Mouse (Mus musculus) MEL-GATA-1-ER (cell line): ENCODE results near the gene Epha1.

Experiments
- DNase-seq: peaks from one replicate; pipeline ENCODE4 v3.0.0-alpha.2; 2012; ENCODE audit warnings: low read depth; ENCODE audit errors: extremely low read depth

Gene Epha1

GRCm38 (mm10) chr6:42372816-42373547 lies at the start of gene Epha1:
Gene Epha1, minus strand, starts transcription at chr6:42373268.
- no peak for DNase-seq

DNA sequence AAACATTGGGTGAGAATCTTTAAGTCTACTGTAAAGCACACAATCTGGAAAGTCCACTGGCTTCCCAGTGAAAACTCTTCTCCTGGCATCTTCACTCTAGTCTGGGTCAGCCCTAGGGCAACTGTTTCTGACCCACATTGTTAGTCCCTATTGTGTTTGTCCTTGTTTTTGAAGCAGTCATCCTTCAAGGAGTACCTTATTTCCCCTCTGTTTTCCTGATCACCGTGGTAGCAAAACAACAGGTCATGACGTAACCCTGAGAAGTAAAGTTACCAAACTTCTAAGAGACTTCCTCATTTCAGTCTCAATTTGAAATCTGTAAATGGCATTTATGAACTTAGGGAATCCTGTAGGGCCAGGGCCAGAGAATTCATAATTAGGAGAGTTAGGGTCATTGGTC lies 48.4 kb upstream of the Epha1 start:
- no peak for DNase-seq

GRCm38 (mm10) chr6:42419443-42419842 lies 46.4 kb upstream of the Epha1 start:
- no peak for DNase-seq

- no peak for DNase-seq
Observed at GRCm38 (mm10) chr6:42405134-42405533, 32.1 kb upstream of the Epha1 start, which contains the start of gene Tas2r135. Gene Tas2r135, plus strand, starts transcription at chr6:42405434.

DNA sequence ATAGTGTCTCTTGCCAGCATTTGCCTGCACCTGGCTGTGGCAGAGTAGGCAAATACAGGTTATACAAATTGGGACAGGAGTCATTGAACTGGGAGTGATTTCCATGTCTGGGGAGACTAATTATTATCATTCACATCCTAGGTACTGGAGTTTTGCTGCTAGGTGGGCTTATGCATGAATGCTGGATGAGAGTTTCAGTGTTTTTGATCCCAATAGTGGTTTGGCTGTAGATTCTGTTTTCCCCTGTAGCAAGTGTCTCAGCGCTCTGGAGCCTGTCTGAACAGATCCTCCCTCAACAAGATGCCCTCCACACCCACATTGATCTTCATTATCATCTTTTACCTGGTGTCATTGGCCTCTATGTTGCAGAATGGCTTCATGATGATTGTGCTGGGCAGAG lies 26.9 kb upstream of the Epha1 start, which contains the start of gene Tas2r143:
Tas2r143 (plus strand) TSS at position 301 of the 400 bp plus-strand sequence.
- no peak for DNase-seq

DNA sequence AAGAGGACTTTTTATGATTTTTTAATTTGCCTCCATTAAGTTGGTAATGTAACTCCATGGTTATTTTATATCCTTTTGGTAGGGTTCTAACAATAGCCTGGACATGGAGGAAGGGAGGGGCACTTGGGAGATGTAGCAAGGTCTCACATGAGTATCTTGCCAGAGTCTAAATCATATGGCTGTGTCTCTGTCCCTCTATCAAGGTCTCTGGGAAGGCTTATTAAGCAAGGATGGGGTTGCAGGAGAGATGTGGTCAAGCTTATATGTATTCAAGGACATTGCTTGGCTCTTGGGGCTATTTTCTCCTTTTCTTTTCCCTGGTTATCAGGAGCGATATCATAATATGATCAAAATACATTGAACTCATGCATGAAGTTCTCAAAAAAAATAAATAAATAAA lies 25.9 kb upstream of the Epha1 start:
- no peak for DNase-seq

DNA sequence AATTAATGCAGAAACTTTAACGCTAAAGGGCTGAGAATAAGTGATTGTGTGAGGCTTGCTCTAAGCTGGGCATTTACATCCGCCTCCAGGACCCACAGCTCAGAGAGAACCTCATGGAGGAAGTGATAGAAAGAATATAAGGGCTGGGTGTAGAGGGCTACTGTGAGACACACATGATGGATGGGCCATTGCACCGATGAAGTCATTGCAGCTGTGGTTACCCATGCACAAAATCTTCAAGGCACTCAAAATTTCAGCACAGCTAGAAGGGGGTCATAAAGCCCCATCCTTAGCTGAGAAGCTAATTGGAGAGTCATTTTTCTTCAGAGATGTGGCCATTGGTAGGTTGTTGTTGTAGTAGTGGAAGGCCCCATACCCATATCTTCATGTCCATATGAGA lies 25.2 kb upstream of the Epha1 start:
- DNase-seq: no peak

GRCm38 (mm10) chr6:42397041-42397657 lies 24.1 kb upstream of the Epha1 start:
- peak; percentile 23 for DNase-seq

GRCm38 (mm10) chr6:42395960-42396809 lies 23.1 kb upstream of the Epha1 start:
- no peak for DNase-seq

DNA sequence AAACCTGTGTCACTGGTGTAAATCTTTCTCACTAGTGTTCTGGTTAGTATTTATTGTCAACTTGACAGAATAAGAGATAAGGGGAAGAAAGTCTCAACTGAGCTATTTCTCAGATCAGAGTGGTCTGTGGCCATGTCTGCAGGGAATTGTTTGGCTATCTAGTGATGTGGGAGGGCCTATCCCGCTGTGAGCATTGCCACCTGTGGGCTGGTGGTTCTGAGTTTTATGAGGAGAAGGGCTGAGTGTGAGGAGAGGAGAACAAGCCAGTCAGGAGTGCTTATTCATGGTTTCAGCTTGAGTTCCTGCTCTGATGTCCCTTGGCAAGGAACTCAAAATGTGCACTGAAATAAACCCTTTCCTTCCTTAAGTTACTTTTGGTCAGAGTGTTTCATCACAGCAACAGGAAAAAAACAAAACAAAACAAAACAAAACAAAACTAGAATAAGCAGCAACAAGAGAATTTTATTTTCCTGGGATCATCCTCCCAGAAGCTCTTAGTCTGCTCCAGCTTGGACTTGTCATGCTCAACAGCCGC lies 18.8 kb upstream of the Epha1 start:
- DNase-seq: no peak

DNA sequence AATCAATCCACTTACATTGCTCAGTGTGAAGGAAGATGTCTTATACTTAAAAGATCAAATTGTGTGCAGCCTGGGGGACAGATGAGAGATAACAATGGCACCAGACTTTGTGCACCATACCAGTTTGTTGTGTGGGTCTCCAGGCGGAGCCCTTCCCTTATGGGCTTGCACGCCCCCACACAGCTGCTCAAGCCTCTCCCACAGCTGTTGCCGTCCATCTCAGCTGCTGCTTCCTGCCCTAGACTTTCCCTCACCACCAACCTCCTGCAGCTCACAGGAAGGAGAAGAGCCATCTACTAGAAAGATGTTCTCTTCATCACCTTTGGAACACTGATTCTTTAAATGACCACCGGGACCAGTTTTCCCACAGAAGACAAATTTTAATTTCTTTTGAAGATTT lies 12.6 kb upstream of the Epha1 start:
- DNase-seq: no peak

DNA sequence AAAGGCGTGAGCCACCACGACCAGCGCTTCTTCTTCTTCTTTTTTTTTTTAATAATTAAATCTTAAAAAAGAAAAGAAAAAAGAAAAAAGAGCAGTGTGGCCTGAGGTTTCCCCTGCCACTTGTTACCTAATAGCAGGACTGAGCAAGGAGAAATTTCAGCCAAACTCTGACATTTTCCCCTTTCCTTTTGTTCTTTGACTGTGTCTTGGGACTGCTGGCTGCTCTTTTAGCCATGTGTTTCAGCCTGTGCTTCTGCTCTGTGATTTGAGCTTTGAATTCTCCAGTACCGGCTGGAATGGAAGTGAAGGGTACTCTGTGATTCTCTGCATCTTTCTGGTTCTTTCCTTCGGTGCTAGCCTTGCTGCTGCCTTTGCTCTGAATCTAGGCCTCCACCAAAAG lies 10.3 kb upstream of the Epha1 start:
- no peak for DNase-seq

GRCm38 (mm10) chr6:42381916-42382381 lies 8.9 kb upstream of the Epha1 start:
- DNase-seq: no peak

- DNase-seq: no peak
Observed at GRCm38 (mm10) chr6:42381221-42381620, 8.2 kb upstream of the Epha1 start.

- DNase-seq: peak; percentile 16
Observed at GRCm38 (mm10) chr6:42380416-42381144, 7.5 kb upstream of the Epha1 start.

DNA sequence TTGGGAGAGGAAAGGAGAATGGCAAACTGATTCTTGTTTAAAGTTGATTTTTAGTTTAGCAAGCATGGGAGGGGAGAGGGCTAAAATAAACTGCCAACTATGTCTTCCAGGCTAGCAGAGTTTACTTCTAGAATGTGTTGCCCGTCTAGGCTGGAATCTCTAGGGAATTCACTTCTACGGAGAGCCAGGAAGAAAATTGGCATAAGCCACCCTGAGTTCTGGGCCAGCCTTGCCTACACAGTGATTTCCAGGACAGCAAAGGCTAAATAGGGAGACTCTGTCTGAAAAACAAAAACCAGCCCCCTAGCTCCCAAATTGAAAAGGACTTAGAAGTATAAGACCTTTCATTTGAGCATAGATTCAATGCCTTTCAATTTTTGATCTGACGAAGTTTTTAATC lies 6.5 kb upstream of the Epha1 start:
- DNase-seq: no peak

- DNase-seq: no peak
Observed at GRCm38 (mm10) chr6:42377280-42377679, 4.2 kb upstream of the Epha1 start.

GRCm38 (mm10) chr6:42376504-42377019 lies 3.5 kb upstream of the Epha1 start:
- DNase-seq: no peak

- no peak for DNase-seq
Observed at GRCm38 (mm10) chr6:42376016-42376415, 2.9 kb upstream of the Epha1 start.

DNA sequence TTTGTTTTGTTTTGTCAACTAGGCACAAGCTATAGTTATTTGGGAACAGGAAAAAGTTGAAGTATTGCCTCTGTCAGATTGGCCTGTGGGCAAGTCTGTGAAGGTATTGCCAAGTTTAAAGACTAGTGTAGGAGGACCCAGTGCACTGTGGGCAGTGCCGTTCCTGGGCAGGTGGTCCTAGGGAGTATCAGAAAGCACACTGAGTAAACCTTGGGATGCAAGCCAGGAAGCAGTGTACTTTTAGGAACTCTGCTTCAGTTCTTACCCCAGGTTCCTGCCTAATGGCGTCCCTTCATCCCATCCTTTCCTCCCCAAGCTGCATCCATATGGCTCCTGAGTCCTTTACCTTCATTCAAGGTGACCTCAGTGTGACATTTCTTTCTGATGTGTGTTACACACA lies 2.1 kb upstream of the Epha1 start:
- no peak for DNase-seq

- no peak for DNase-seq
Observed at GRCm38 (mm10) chr6:42374701-42375100, 1.6 kb upstream of the Epha1 start.
